Mouse (Mus musculus) liver, embryonic 14.5 days (tissue): ENCODE results near the gene Nsmf. TPM values are rescaled to one million over a fixed set of nuclear protein-coding genes. Genes with fewer than 3 reads are reported as not detected.
A peak's percentile ranks its signal among the peaks of the same experiment; 100 is the strongest.

Source experiments
- ATAC-seq: fragments of 200-750 bp; cut with Nextera tagmentation; 2 replicates; pipeline ENCODE4 v1.8.0; 2017; ENCODE audit warnings: moderate number of reproducible peaks, mild to moderate bottlenecking, moderate library complexity; ENCODE audit not compliant: insufficient read depth
- DNase-seq, 3 experiments: peaks; one replicate each; pipeline ENCODE4 v3.0.0-alpha.2; 2012 to 2013; ENCODE audit warnings: low read depth in 3 of 3, low spot score in 3 of 3
- H3K27ac ChIP-seq: fragments of 300-500 bp; sonication (generic); 2 replicates; pipeline ENCODE4 v1.5.1; 2014; ENCODE audit warnings: moderate library complexity, mild to moderate bottlenecking, control low read depth, inconsistent platforms
- H3K27me3 ChIP-seq: fragments of 300-500 bp; sonication (generic); 2 replicates; pipeline ENCODE4 v1.6.1; 2014; ENCODE audit warnings: mild to moderate bottlenecking, low read length, moderate library complexity; ENCODE audit not compliant: control insufficient read depth, insufficient read depth
- H3K36me3 ChIP-seq: fragments of 300-500 bp; sonication (generic); replicated peaks from 2 replicates; pipeline ENCODE4 v1.6.1; 2014; ENCODE audit warnings: low read depth; ENCODE audit not compliant: control insufficient read depth, insufficient read depth
- H3K4me1 ChIP-seq, 2 experiments: fragments of 200-500 bp in 1 of 2; fragments of 300-500 bp in 1 of 2; sonication (generic) in 1 of 2; replicated peaks; 2 replicates each; pipeline ENCODE4 v1.6.1; 2012 to 2014; ENCODE audit warnings: antibody characterized with exemption in 1 of 2, inconsistent platforms in 1 of 2, low read length in 1 of 2; ENCODE audit not compliant: control insufficient read depth in 2 of 2, insufficient read depth in 2 of 2
- H3K4me2 ChIP-seq: fragments of 300-500 bp; sonication (generic); 2 replicates; pipeline ENCODE4 v1.6.1; 2014; ENCODE audit warnings: low read depth, mild to moderate bottlenecking, control low read depth, moderate library complexity
- H3K4me3 ChIP-seq, 2 experiments: fragments of 200-500 bp in 1 of 2; fragments of 300-500 bp in 1 of 2; sonication (generic) in 1 of 2; 2 replicates each; pipeline ENCODE4 v1.5.1; 2012 to 2014; ENCODE audit warnings: low read depth in 2 of 2, low read length in 2 of 2, mild to moderate bottlenecking in 2 of 2, control low read depth in 1 of 2, inconsistent platforms in 1 of 2, moderate library complexity in 1 of 2; ENCODE audit not compliant: insufficient read depth in 1 of 2
- H3K9ac ChIP-seq: fragments of 300-500 bp; sonication (generic); replicated peaks from 2 replicates; pipeline ENCODE4 v1.6.1; 2014; ENCODE audit warnings: mild to moderate bottlenecking, control low read depth, moderate library complexity
- H3K9me3 ChIP-seq: fragments of 300-500 bp; sonication (generic); 2 replicates; pipeline ENCODE4 v1.6.1; 2016; ENCODE audit warnings: low read length, mixed read lengths; ENCODE audit not compliant: control insufficient read depth
- CTCF ChIP-seq: IDR thresholded peaks from 2 replicates; pipeline ENCODE4 v1.5.1; 2016; ENCODE audit warnings: antibody characterized with exemption, low read depth, control low read depth
- EP300 ChIP-seq: IDR thresholded peaks from 2 replicates; pipeline ENCODE4 v1.6.1; 2016; ENCODE audit warnings: antibody characterized with exemption, low read depth
- WGBS: fragments of 180-500 bp; shearing (Covaris S2); extraction: QIAGEN DNeasy Blood & Tissue Kit; methylation state at CpG from one replicate; pipeline ENCODE4 v1.1.7; 2014; ENCODE audit not compliant: insufficient replicate concordance; 5-methylcytosine and 5-hydroxymethylcytosine counted together
- polyA plus RNA-seq, 2 experiments: library from polyadenylated mRNA; depleted of rRNA in 1 of 2; stranded (reverse) in 1 of 2; unstranded in 1 of 2; fragments of >200 nt; fragmentation: Nextera tagmentation in 1 of 2; extraction: Ambion mirVana in 1 of 2; gene quantifications; 2 replicates each; pipeline versions ENCODE4 v1.2.1 to v1.2.3; 2012 to 2014

The Nsmf gene
- polyA plus RNA-seq (2012; rRNA removed) = 10.3 and 11.0 TPM in 2 replicates
- 3.3 and 6.3 TPM in 2 replicates for polyA plus RNA-seq (2014; fragmentation: Nextera tagmentation; extraction: Ambion mirVana)

- DNase-seq (peak; percentile 55 to 64 (median 63)), ATAC-seq (peak; percentile 79)
- Histone ChIP-seq H3K27me3 (no peaks in the 10 kb centered on the region), H3K9me3 (no peaks in the 10 kb centered on the region), H3K9ac (peak within 1 kb of the TSS; percentile 59), H3K4me3 (peak within 1 kb of the TSS; percentile 62 to 71), H3K4me2 (peak within 1 kb of the TSS; percentile 70), H3K27ac (no peak within 1 kb of the TSS), H3K4me1 (peaks cover 0 to 3% of the 10 kb centered on the region in 2 experiments; a peak in 2 of 4 replicates), H3K36me3 (no peaks in the 10 kb centered on the region)
- WGBS = 7% methylated on average over 47 of the region's 47 CpGs
- TF ChIP-seq CTCF (peak; percentile 29; the same call in 1 of the 2 replicates), EP300 (no peak)
Measured at GRCm38 (mm10) chr2:25054221-25055067, at the start of gene Nsmf. Gene Nsmf, plus strand, starts transcription at chr2:25054355.

DNA sequence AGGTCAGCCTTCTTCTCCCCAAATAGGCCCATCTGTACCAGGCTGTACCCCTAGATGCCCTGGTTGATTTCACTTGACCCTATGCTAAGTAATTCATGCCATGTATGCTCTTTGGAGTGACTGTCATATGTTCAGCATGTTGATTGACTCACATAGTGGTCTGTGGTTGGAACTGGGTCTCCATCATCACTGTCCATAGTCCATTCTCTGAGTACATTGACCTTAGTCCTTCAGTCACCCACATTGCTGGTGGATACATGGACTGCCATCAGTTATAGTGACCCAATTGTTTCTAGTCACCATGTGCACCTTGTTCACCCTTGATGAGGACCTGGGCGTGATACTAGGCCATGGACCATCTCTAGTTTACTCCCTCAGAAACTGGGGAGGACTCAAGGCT is 47.4 kb upstream of the Nsmf start:
- DNase-seq (no peak), ATAC-seq (no peak)
- Histone ChIP-seq H3K4me3 (no peak overlapping the region), H3K36me3 (peaks cover 10% of the 10 kb centered on the region), H3K9me3 (no peaks in the 10 kb centered on the region), H3K9ac (no peak overlapping the region), H3K4me1 (no peaks in the 10 kb centered on the region), H3K27ac (no peak overlapping the region), H3K27me3 (no peaks in the 10 kb centered on the region), H3K4me2 (no peak overlapping the region)
- WGBS = 74% methylated on average over 1 of the region's 1 CpGs
- no peak for TF ChIP-seq CTCF
- TF ChIP-seq EP300 = no peak

DNA sequence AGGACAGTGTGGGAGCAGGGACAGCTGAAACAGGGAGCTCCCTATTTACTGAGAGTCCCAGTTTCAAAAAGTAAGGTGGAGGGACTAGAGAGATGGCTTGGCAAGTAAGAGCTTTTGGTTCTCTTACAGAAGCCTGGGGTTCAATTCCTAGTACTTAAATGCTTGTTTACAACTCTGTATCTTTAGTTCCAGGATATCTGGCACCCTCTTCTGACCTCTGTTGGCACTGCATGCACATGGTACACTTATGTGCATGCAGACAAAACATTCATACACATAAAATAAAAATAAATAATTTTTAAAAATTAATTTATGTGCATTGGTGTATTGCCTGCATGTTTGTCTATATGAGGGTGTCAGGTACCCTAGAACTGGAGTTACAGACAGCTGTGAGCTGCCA is 45.9 kb upstream of the Nsmf start:
- TF ChIP-seq CTCF = peak; percentile 48; the same call in 1 of the 2 replicates
- TF ChIP-seq EP300 = no peak
- DNase-seq = peak in 1 of 3 experiments; percentile 10
- no peak for ATAC-seq

GRCm38 (mm10) chr2:25022678-25023077 is 31.5 kb upstream of the Nsmf start:
- 73% methylated on average over 1 of the region's 1 CpGs for WGBS
- TF ChIP-seq EP300 (no peak), CTCF (peak; percentile 38)
- Histone ChIP-seq H3K27ac (no peak overlapping the region), H3K36me3 (peaks cover 6% of the 10 kb centered on the region; the same call in 1 of the 2 replicates), H3K4me2 (no peak overlapping the region), H3K4me3 (no peak overlapping the region), H3K9me3 (no peaks in the 10 kb centered on the region), H3K27me3 (no peaks in the 10 kb centered on the region), H3K9ac (no peak overlapping the region), H3K4me1 (no peaks in the 10 kb centered on the region; a peak in 1 of 4 replicates)
- ATAC-seq (no peak), DNase-seq (no peak)

More for the DNA sequence above, 45.9 kb upstream of the Nsmf start:
- Histone ChIP-seq H3K4me1 (no peaks in the 10 kb centered on the region), H3K9me3 (no peaks in the 10 kb centered on the region), H3K4me3 (no peak overlapping the region), H3K36me3 (peaks cover 3% of the 10 kb centered on the region), H3K27ac (no peak overlapping the region), H3K4me2 (no peak overlapping the region), H3K27me3 (no peaks in the 10 kb centered on the region), H3K9ac (no peak overlapping the region)

- no peaks in the 10 kb centered on the region for H3K36me3 ChIP-seq
- H3K4me1 ChIP-seq = no peaks in the 10 kb centered on the region; a peak in 1 of 4 replicates
- no peak overlapping the region for H3K4me3 ChIP-seq
- TF ChIP-seq EP300 (no peak), CTCF (no peak)
- 71% methylated on average over 1 of the region's 1 CpGs for WGBS
- H3K9ac ChIP-seq = no peak overlapping the region
- no peak overlapping the region for H3K27ac ChIP-seq
- H3K27me3 ChIP-seq = no peaks in the 10 kb centered on the region
- no peak overlapping the region for H3K4me2 ChIP-seq
- ATAC-seq = no peak
- no peaks in the 10 kb centered on the region for H3K9me3 ChIP-seq
- no peak for DNase-seq
Measured at GRCm38 (mm10) chr2:25025109-25025508, 29.0 kb upstream of the Nsmf start.
